Mouse (Mus musculus): ENCODE data around the gene Six2.

DNA sequence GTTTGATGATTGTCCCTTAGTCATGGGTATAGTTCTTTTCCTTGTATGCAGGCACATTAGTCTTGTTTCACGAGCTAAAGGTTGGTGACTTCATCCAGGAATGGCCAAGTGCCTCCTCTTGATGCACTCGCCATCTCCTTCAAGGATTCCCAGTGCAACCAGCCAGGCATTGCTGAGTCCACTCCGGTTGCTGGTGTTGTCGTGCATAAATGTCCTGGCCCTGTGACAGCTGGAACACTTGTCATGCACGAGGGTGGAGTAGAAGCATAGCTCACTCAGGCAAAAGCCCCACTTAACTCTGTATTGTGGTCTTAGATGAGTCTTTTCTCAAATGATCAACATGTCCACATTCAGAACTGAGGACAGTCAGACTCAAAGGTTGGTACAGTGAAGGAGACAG is 35.1 kb upstream of the Six2 start:
- TF ChIP-seq CTCF (conservative IDR thresholded peaks at IDR 0.05 in 1 of 2, IDR thresholded peaks at IDR 0.05 in 1 of 2; ENCODE audit: low read depth in 2 of 2, low read length in 2 of 2): no peak
- TF ChIP-seq POLR2A (IDR thresholded peaks at IDR 0.05; ENCODE audit: low read depth, low read length): no peak
- TF ChIP-seq EP300 (IDR thresholded peaks at IDR 0.05; ENCODE audit: low read length): no peak
- TF ChIP-seq JUND (conservative IDR thresholded peaks at IDR 0.05; ENCODE audit: low read depth, low read length): no peak
- TF ChIP-seq GABPA (IDR thresholded peaks at IDR 0.05; ENCODE audit: insufficient replicate concordance, low read depth, low read length): no peak
- no peak for TF ChIP-seq KAT2A (IDR thresholded peaks at IDR 0.05; ENCODE audit: insufficient replicate concordance, low read length)
